Mouse (Mus musculus): ENCODE data around the gene Tubgcp2. TPM values are rescaled to one million over a fixed set of nuclear protein-coding genes. Genes with fewer than 3 reads are reported as not detected.
A peak's percentile ranks its signal among the peaks of the same experiment; 100 is the strongest.

The Tubgcp2 gene
- polyA plus RNA-seq, 1 experiment from 2014 or later: 27.4 TPM

DNA sequence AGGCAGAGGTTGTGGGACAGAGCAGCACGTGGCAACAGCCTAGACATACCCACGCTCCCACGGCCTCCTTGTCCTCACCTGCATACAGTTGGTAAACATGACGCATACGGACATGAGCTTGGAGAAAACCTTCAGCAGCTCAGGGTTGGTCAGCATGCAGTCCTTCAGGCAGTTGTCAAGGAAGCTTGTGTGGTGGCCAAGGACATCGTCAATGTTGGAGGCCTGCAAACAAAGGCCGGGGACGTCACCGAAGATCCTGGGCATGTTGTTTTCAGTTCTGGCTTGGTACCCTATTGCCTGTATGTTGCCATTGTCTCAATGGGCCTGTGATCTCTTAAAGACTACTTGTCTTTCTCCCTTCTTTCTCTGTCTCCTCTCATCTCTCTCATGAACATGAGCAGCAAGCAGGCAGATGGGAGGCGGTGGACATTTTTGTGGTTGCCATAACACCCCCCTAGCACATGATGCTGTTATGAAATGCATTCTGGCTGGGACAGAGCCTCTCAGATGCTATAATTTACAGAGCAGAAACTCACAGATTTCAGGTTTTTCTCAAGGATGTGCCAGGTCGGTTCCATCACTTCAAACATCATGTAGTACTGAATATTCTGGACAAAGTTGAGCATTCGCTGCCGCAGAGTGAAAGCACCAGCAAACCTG, 37.6 kb downstream of the Tubgcp2 start:
- WGBS: 91% methylated on average over 13 of the region's 13 CpGs
- no peak overlapping the region for H3K27ac ChIP-seq
- H3K4me1 ChIP-seq (replicated peaks): no peaks in the 10 kb centered on the region
- H3K9ac ChIP-seq: no peak overlapping the region
- H3K36me3 ChIP-seq: peaks cover 67% of the 10 kb centered on the region
- H3K27me3 ChIP-seq: no peaks in the 10 kb centered on the region
- ATAC-seq (replicated peaks; ENCODE audit: insufficient number of reproducible peaks, insufficient read depth, low FRiP score, low read depth): no peak
- no peak overlapping the region for H3K4me2 ChIP-seq
- no peaks in the 10 kb centered on the region for H3K9me3 ChIP-seq (replicated peaks)
- no peak overlapping the region for H3K4me3 ChIP-seq

DNA sequence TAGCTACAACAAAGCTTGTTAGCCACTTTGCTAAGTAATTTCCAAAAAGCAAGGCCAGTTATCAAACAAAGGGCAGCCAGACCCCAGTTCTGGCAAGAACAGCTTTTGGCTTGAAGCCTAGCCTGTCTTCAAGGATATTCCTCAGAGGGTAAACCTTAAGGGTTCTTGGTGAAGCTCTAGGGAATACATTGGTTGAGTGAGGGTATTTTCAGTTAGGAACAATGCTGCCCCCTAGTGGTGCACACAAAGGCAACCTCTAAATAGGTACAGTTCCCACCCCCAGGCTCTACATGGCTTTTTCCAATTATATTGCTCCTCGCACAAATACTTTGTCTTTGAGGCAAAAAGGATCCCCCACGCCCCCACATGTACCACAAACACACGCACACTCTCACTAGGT, 41.8 kb downstream of the Tubgcp2 start:
- Histone ChIP-seq H3K9me3 (replicated peaks) (no peaks in the 10 kb centered on the region), H3K4me3 (no peak overlapping the region), H3K36me3 (peaks cover 37% of the 10 kb centered on the region), H3K4me1 (replicated peaks) (no peaks in the 10 kb centered on the region), H3K27me3 (0 out of 2 replicates have a peak, but pooled peaks cover 3% of the 10 kb centered on the region), H3K9ac (no peak overlapping the region), H3K27ac (no peak overlapping the region), H3K4me2 (no peak overlapping the region)
- 40% methylated on average over 3 of the region's 3 CpGs for WGBS
- ATAC-seq (replicated peaks; ENCODE audit: insufficient number of reproducible peaks, insufficient read depth, low FRiP score, low read depth): no peak

DNA sequence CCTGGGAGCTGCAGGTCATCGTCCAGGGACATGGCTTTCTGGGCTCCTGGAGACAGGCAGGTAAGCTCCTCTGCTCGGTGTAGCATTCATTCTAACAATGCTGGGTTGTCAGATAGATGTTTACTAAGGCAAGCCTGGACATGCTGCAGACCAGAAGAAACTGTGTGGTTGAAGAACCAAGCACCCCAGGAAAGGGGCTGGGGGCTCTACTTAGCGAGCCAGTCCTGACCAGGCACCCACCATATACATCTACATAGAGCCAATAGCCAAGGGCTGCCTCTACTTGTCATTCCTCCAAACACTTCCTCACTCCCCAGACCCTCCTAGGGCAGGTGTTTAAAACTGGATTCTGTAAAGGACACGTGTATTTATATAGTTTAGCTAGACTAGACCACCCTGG, 42.3 kb downstream of the Tubgcp2 start:
- Histone ChIP-seq H3K36me3 (peaks cover 33% of the 10 kb centered on the region), H3K4me2 (no peak overlapping the region), H3K4me3 (no peak overlapping the region), H3K4me1 (replicated peaks) (no peaks in the 10 kb centered on the region), H3K27ac (no peak overlapping the region), H3K9me3 (replicated peaks) (no peaks in the 10 kb centered on the region), H3K27me3 (0 out of 2 replicates have a peak, but pooled peaks cover 3% of the 10 kb centered on the region), H3K9ac (no peak overlapping the region)
- no peak for ATAC-seq (replicated peaks; ENCODE audit: insufficient number of reproducible peaks, insufficient read depth, low FRiP score, low read depth)
- 73% methylated on average over 4 of the region's 4 CpGs for WGBS

DNA sequence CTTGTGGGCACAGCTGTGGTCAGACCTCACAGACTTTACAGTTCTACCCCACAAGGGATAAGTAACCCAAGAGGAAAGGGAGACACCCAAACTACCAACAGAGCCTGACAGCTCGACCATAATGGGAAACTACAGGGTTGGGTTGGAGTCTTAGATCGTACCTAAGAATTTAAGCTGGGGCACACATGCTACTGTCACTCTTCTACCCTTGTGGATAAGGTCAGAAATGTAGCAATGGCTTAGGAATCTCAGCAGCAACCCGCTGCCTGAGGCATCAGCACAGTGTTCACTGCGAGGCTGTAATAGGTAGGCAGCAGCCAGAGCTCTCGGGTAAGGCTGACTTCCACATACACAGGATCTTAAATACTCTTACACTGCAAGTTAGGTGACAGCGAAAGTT, 42.9 kb downstream of the Tubgcp2 start:
- no peak for ATAC-seq (replicated peaks; ENCODE audit: insufficient number of reproducible peaks, insufficient read depth, low FRiP score, low read depth)
- Histone ChIP-seq H3K27ac (no peak overlapping the region), H3K9ac (no peak overlapping the region), H3K9me3 (replicated peaks) (no peaks in the 10 kb centered on the region), H3K4me3 (no peak overlapping the region), H3K36me3 (peaks cover 27% of the 10 kb centered on the region), H3K4me2 (no peak overlapping the region), H3K4me1 (replicated peaks) (no peaks in the 10 kb centered on the region), H3K27me3 (0 out of 2 replicates have a peak, but pooled peaks cover 3% of the 10 kb centered on the region)
- 91% methylated on average over 6 of the region's 6 CpGs for WGBS

DNA sequence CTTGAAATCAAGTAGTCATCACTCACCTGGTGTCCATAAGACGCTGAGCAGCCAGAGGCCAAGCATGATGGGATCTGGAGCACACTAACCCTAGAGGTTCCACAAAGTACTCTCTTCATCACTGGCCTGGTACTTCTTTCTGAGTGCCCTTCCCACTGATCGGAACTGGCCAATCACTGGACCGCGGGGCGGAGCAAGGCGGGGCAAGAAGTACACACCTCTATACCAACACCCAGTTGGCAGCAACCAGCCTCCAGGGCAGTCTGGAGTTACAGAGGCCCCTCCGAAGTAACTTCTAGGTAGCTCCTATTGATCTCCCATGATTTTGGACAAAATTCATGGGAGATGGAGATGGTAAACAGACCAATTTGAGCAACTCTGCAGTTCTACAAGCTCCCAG, 44.1 kb downstream of the Tubgcp2 start, which contains the start of gene Adam8:
TSS of gene Adam8 (minus strand) at position 157 of the 400 bp plus-strand sequence.
- H3K4me1 ChIP-seq (replicated peaks): no peaks in the 10 kb centered on the region
- no peak within 1 kb of the TSS for H3K4me2 ChIP-seq
- ATAC-seq (replicated peaks; ENCODE audit: insufficient number of reproducible peaks, insufficient read depth, low FRiP score, low read depth): no peak; the same call in 1 of the 2 replicates
- no peak within 1 kb of the TSS for H3K4me3 ChIP-seq
- no peak within 1 kb of the TSS for H3K27ac ChIP-seq
- WGBS: 25% methylated on average over 7 of the region's 7 CpGs
- 0 out of 2 replicates have a peak, but pooled peaks cover 3% of the 10 kb centered on the region for H3K27me3 ChIP-seq
- H3K9me3 ChIP-seq (replicated peaks): no peaks in the 10 kb centered on the region
- no peak within 1 kb of the TSS for H3K9ac ChIP-seq
- H3K36me3 ChIP-seq: peaks cover 16% of the 10 kb centered on the region; the same call in 1 of the 2 replicates

DNA sequence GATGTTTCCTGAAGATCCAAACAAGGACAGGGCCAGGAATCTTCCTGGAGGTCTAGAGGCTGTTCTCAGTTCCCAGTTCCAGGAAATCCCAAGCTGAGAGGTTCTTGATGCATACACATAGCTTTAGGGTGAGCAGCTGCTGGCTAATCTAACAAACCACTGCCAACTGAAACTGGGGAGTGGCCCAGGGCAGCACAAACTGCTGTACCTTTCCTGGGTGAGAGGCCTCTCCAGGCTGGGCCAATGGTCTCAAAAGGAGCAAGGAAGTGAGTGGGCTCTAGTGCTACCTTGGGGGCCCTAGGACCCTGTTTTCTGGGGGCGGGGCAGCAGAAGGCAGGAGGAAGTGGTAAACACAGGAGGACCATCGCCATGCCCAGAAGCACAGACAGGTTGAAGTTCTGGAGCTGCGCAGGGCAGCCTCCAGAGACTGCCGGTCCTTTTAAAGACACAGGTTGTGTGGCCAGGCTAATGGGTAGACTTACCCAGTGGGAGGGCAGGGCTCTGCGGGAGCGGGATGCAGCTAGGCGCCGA, 45.5 kb downstream of the Tubgcp2 start:
- Histone ChIP-seq H3K36me3 (peaks cover 3% of the 10 kb centered on the region; the same call in 1 of the 2 replicates), H3K4me1 (replicated peaks) (no peaks in the 10 kb centered on the region), H3K9me3 (replicated peaks) (no peaks in the 10 kb centered on the region), H3K9ac (no peak overlapping the region), H3K4me3 (no peak overlapping the region), H3K4me2 (no peak overlapping the region), H3K27ac (no peak overlapping the region), H3K27me3 (0 out of 2 replicates have a peak, but pooled peaks cover 9% of the 10 kb centered on the region)
- WGBS: 70% methylated on average over 8 of the region's 8 CpGs
- no peak for ATAC-seq (replicated peaks; ENCODE audit: insufficient number of reproducible peaks, insufficient read depth, low FRiP score, low read depth)

DNA sequence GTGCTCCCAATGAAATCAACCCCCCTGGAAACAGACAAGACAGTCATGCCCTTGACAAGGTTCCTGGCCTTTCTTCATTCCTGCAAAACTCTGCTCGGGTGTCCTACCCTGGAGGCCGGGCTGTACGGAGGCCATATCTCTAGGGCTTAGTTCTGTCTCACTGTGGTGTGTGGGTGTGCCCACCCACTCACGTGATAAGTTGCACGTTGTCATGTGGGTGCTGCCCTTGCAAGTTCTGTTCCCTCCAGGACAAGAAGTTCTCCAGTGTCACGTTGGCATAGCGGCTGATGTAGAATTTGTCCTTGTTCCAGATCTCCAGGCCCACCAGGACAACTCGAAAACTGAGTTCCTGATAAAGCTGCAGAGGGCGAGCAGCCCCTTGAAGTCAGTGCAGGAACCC, 48.2 kb downstream of the Tubgcp2 start:
- H3K27me3 ChIP-seq: peaks cover 21% of the 10 kb centered on the region; the same call in 1 of the 2 replicates
- WGBS: 72% methylated on average over 9 of the region's 9 CpGs

DNA sequence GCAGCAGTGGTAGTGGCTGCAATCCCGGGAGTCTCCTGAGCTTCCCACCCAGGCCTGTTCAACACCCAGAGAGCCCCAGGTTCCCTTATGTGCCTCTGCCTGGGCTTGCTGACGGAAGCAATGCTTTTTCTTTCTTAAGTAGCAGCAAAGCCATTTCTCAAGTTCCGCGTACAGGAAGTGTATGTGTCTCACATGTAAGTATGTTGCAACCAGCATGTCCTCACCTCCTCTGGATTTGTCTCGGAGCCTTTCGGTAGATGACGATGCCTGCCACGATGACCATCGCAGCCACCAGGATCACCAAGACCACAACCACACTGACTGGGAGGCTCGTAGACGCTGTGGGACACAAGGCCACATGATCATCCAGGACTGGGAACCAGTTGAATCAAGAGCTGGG, 52.0 kb downstream of the Tubgcp2 start:
- peaks cover 2% of the 10 kb centered on the region; the same call in 1 of the 2 replicates for H3K4me1 ChIP-seq (replicated peaks)
- H3K27ac ChIP-seq: no peak overlapping the region
- no peak overlapping the region for H3K9ac ChIP-seq
- H3K9me3 ChIP-seq (replicated peaks): no peaks in the 10 kb centered on the region
- no peak overlapping the region for H3K4me3 ChIP-seq
- H3K4me2 ChIP-seq: no peak overlapping the region
- no peak for ATAC-seq (replicated peaks; ENCODE audit: insufficient number of reproducible peaks, insufficient read depth, low FRiP score, low read depth)
- H3K27me3 ChIP-seq: peaks cover 24% of the 10 kb centered on the region
- no peaks in the 10 kb centered on the region for H3K36me3 ChIP-seq
- WGBS: 90% methylated on average over 11 of the region's 11 CpGs

More for the DNA sequence above, 48.2 kb downstream of the Tubgcp2 start:
- Histone ChIP-seq H3K27ac (no peak overlapping the region), H3K4me3 (no peak overlapping the region), H3K4me1 (replicated peaks) (no peaks in the 10 kb centered on the region), H3K9me3 (replicated peaks) (no peaks in the 10 kb centered on the region), H3K4me2 (no peak overlapping the region), H3K9ac (no peak overlapping the region), H3K36me3 (no peaks in the 10 kb centered on the region)
- no peak for ATAC-seq (replicated peaks; ENCODE audit: insufficient number of reproducible peaks, insufficient read depth, low FRiP score, low read depth)

DNA sequence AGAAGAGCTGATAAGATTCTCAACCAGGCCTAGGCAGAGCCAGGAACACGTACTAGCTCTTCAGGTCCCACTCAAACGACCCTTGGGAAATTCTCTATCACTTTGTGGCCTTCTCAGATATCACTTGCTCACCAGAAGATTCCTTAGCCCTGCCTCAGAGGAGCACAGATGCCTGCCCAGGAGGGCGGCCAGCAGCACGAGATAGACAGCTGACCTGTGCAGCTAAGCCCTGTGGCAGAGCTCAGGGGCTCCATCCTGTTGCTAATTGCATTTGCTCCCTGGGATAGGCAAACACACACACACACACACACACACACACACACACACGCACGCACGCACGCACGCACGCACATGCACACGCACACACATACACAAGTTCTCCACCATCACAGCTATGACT, 54.4 kb downstream of the Tubgcp2 start:
- H3K27me3 ChIP-seq: peaks cover 34% of the 10 kb centered on the region
- no peak for ATAC-seq (replicated peaks; ENCODE audit: insufficient number of reproducible peaks, insufficient read depth, low FRiP score, low read depth)
- 66% methylated on average over 11 of the region's 11 CpGs for WGBS

DNA sequence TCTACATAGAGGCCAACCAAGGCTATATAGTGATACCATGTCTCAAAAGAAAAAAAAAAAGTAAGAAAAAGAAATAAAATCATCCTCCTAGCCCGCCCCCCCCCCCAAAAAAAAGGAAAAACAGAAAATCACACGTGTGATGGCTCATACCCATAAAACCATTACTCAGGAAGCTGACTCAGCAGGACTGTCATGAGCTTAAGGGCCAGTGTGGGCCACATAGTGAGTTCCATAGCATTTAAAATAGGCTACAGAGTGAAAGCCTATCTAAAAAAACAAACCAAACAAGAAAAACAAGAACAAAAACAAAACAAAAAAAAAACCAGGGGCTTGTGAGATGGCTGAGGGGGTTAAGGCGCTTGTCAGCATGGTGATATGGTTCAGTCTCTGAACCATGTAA, 55.7 kb downstream of the Tubgcp2 start:
- ATAC-seq (replicated peaks; ENCODE audit: insufficient number of reproducible peaks, insufficient read depth, low FRiP score, low read depth): no peak
- Histone ChIP-seq H3K4me2 (no peak overlapping the region), H3K36me3 (no peaks in the 10 kb centered on the region), H3K9me3 (replicated peaks) (no peaks in the 10 kb centered on the region), H3K27me3 (peaks cover 37% of the 10 kb centered on the region), H3K9ac (no peak overlapping the region), H3K4me3 (no peak overlapping the region), H3K4me1 (replicated peaks) (peaks cover 14% of the 10 kb centered on the region), H3K27ac (no peak overlapping the region)
- 55% methylated on average over 3 of the region's 3 CpGs for WGBS

More for the DNA sequence above, 54.4 kb downstream of the Tubgcp2 start:
- Histone ChIP-seq H3K9me3 (replicated peaks) (no peaks in the 10 kb centered on the region), H3K27ac (no peak overlapping the region), H3K4me3 (no peak overlapping the region), H3K4me1 (replicated peaks) (peaks cover 14% of the 10 kb centered on the region), H3K9ac (no peak overlapping the region), H3K4me2 (no peak overlapping the region), H3K36me3 (no peaks in the 10 kb centered on the region)

DNA sequence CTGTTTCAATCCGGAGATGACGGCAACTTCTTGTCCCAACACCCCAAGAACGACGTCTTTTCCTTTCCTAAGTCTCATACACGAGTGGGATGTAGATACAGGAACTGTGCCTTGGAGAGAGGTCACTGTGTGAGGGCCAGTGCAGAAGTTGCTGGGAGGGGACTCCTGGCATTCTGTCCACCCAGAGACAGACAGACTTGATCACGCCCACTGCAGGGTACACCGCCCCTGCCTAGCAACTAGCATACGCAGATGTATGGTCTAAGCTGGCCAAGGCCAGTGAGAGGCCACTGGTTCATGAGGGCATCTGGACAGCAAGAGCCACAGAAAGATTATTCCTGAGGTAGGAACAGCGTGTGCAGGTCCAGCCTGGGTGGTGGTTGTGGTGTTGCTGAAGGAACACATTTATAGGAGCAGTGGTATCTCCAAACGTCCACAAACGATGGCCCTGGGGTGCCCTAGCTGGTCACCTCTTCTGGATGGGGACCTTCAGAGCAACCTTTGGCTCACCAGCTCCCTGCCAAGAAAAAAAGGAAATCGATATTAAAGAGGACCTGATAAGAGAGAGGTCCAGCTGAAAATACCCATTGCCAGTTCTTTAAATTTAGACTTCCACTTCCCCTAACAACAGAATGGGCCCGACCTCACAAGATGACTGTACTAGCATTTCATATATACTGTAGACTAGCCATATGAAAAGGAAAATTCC, 57.3 kb downstream of the Tubgcp2 start:
- 42% methylated on average over 13 of the region's 13 CpGs for WGBS
- no peak overlapping the region for H3K9ac ChIP-seq
- H3K27me3 ChIP-seq: peaks cover 33% of the 10 kb centered on the region

More for the DNA sequence above, 57.3 kb downstream of the Tubgcp2 start:
- H3K4me3 ChIP-seq: peak overlapping the region; percentile 59
- no peak overlapping the region for H3K27ac ChIP-seq
- peak overlapping the region; percentile 91 for H3K4me2 ChIP-seq
- H3K9me3 ChIP-seq (replicated peaks): no peaks in the 10 kb centered on the region
- H3K36me3 ChIP-seq: no peaks in the 10 kb centered on the region
- ATAC-seq (replicated peaks; ENCODE audit: insufficient number of reproducible peaks, insufficient read depth, low FRiP score, low read depth): no peak
- H3K4me1 ChIP-seq (replicated peaks): peaks cover 14% of the 10 kb centered on the region
